In genomic region chr10:25958762-25959753, GRCm38 (mm10) we compare ENCODE assay signal across 19 mouse cellular contexts.
"Had no signal": no experiment of that assay in that cellular context is flagged by ENCODE, and none has a peak within 500 bp of the region (broad histone marks: within the 10 kb centered on the region; RNA-seq: fewer than 3 reads in every experiment).

No protein-coding gene starts in this region.

- H3K27me3 ChIP-seq: limb, embryonic 12.5 days; limb, embryonic 15.5 days; midbrain, embryonic 12.5 days; midbrain, embryonic 15.5 days; neural tube, embryonic 12.5 days; neural tube, embryonic 15.5 days had no signal

- H3K9ac ChIP-seq: limb, embryonic 12.5 days; limb, embryonic 15.5 days; liver, embryonic 14.5 days; liver, postnatal 0 days; lung, embryonic 14.5 days; midbrain, embryonic 12.5 days; midbrain, embryonic 15.5 days; neural tube, embryonic 12.5 days; neural tube, embryonic 15.5 days had no signal

- H3K4me3 ChIP-seq: limb, embryonic 12.5 days; limb, embryonic 15.5 days; midbrain, embryonic 12.5 days; midbrain, embryonic 15.5 days; neural tube, embryonic 12.5 days; neural tube, embryonic 15.5 days had no signal

- H3K9me3 ChIP-seq: limb, embryonic 12.5 days; limb, embryonic 15.5 days; midbrain, embryonic 12.5 days; midbrain, embryonic 15.5 days; neural tube, embryonic 12.5 days; neural tube, embryonic 15.5 days had no signal

- H3K27ac ChIP-seq: kidney, postnatal 0 days; limb, embryonic 12.5 days; limb, embryonic 15.5 days; liver, embryonic 14.5 days; macrophage; midbrain, embryonic 12.5 days; midbrain, embryonic 15.5 days; neural tube, embryonic 12.5 days; neural tube, embryonic 15.5 days had no signal

- DNase-seq: kidney, postnatal 36 days; liver, postnatal 0 days; lung, embryonic 14.5 days; right cerebral cortex, adult 18-20 months; right cerebral cortex, postnatal 14 days; spleen, adult 18-20 months; thymus, adult 18-20 months; thymus, postnatal 36 days had no signal

- H3K36me3 ChIP-seq: limb, embryonic 12.5 days; limb, embryonic 15.5 days; midbrain, embryonic 12.5 days; midbrain, embryonic 15.5 days; neural tube, embryonic 12.5 days; neural tube, embryonic 15.5 days had no signal

- H3K4me2 ChIP-seq: limb, embryonic 12.5 days; limb, embryonic 15.5 days; liver, embryonic 11.5 days; lung, embryonic 14.5 days; midbrain, embryonic 12.5 days; midbrain, embryonic 15.5 days; neural tube, embryonic 12.5 days; neural tube, embryonic 15.5 days had no signal

- H3K4me1 ChIP-seq: limb, embryonic 15.5 days; midbrain, embryonic 15.5 days; neural tube, embryonic 12.5 days; neural tube, embryonic 15.5 days had no signal

- ATAC-seq: liver, postnatal 0 days; lung, postnatal 0 days; midbrain, embryonic 15.5 days had no signal
